Mouse (Mus musculus): ENCODE measurements around the gene Fam53b.

Gene Fam53b

GRCm38 (mm10) chr7:132813416-132814088, at the start of gene Fam53b:
Gene Fam53b (minus strand): TSS chr7:132813886.
- in situ Hi-C loops (cut with MseI, MboI), result loop anchor here (5.0 to 10.0 kb wide), 2 partner anchors 156 to 159 kb away; no protein-coding TSS in a partner anchor

DNA sequence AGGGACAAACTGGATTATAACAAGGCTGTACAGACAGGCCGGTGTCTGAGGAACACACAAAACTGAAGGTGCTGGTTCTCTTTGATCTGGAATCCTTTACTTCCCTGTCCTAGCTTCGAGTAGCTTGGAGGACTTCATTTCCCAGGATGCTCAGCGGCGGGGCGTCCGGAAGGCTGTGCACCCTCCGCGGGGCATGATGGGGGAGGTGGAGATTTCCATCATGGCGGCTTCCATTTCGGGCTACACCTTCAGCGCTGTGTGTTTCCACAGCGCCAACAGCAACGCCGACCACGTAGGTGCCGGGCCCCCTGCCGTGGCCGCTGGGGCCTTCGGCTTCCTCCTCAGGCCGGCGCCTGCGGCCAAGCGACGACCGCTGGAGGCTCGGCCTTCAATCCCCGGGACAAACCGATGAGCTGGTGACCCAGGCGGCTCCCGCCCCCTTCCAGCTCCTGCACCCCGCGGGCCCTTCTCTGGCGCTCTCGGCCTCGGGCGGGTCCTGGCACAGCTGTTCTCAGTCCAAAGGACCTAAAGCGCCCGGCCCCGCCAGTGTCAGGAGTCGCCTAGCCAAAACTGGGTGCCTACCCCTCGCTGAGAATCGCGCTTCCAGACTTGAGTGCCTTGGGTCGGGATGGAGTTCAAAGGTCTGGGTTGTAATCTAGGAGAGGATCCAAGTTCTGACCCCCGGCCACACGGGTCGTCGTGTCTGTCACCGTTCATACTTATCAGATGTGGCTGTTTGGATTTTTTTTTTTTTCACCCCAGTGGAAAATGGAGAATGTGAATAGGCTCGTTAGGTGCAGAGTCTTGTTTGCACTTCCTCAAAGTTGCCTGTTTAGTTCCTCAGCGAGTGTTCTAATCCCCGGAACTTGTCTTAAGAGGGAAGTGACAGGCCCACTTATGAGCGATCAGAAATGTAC, 45.6 kb upstream of the Fam53b start, which contains the start of gene Abraxas2:
Gene Abraxas2 (plus strand): TSS at position 184 of the 917 bp plus-strand sequence.
- in situ Hi-C loops (cut with MseI, MboI), result no loop called here

DNA sequence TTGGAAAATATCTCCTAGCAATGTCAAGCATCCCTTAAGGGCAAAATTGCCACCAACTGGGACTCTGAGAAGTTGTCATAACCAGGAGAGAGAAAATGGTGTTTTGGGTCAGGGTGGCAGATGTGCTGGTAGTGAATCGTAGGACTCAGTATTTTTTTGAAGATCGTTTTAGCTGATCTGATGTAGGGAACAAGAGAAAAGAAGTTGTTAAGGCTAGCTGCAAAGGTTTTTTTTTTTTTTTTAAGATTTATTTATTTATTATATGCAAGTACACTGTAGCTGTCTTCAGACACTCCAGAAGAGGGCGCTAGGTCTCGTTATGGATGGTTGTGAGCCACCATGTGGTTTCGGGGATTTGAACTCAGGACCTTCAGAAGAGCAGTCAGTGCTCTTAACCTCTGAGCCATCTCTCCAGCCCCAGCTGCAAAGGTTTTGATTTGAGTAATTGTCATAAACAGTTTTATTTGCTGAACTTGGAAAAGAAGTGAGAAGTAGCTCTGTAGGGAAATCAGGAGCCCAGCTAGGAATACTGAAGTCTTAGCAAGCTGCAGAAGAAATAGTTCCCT, 44.4 kb upstream of the Fam53b start:
- in situ Hi-C loops (cut with MseI, MboI), result no loop called here

GRCm38 (mm10) chr7:132856083-132856482, 42.4 kb upstream of the Fam53b start:
- in situ Hi-C loops (cut with MseI, MboI), result no loop called here

- in situ Hi-C loops (cut with MseI, MboI), result no loop called here
Measured at GRCm38 (mm10) chr7:132853946-132854345, 40.3 kb upstream of the Fam53b start.

DNA sequence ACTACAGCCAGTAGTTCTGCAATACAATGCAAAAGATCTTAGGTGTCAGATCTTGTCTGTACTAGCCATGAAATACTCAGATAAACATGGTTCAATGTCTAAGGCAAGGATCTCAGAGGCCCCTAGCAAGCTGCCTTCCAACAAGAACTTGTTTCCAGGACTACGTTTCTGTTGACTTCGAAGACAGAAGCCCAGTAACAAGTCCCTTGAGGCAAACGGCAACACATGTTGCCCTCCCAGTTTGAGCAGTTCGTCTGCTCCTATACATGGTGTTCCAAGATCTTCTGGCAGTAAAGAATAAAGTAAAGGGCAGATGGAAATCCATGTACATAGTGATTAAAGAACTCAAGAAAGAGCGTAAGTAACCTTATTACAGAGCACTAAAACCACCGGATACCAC, 39.7 kb upstream of the Fam53b start:
- in situ Hi-C loops (cut with MseI, MboI), result no loop called here

DNA sequence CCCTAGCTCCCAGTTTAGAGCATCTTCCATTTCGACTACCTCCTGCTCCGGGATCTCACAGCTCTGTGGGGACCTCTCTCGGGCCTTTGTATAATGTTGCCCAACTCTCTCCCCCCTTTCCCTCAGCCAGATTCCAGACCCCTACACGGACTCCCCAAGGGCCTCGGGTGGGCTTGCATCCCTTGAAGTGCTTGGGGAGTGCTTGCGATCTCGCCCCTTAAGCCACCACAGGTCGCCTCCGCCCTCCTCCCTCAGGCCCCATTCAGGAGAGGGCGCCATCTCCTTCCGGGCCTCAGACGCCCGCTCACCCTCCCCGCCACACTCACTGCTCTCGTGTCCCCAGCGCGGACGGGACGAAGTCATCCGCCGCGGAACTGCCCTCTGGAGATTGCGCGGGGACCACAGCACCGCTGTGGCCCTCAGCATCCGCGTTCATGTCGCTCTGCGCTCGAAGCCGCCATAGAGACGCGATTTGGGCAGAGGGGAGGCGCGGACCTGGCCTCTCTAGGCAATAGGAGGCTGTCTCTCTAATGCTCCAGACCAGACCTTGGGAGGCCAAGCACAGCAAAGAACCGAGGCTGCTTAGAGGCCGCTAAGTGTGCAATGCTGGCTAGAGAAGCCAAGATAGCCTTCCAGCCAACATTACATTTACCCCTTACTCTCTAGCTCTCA, 38.6 kb upstream of the Fam53b start, which contains the start of gene Eef1akmt2:
Gene Eef1akmt2 (minus strand): TSS at position 501 of the 672 bp plus-strand sequence.
- in situ Hi-C loops (cut with MseI, MboI), result no loop called here

DNA sequence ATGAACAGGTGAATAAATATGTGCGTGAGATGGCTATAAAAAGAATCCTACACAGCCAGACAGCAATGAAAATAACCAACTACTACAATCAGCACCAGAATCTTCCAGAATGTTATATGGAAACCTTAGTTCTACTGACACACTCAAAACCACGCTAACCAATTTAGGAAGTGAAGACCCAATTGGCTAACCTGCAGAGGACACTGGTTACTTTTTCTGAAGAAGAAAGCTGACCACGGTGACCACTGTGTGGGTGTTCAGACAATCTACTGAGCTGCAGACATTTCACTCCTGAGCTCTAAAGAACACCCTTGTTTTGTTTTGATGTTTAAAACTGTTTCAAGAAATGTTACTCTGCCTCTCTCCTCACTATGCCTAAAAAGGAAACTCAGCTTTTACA, 29.5 kb upstream of the Fam53b start:
- in situ Hi-C loops (cut with MseI, MboI), result no loop called here

DNA sequence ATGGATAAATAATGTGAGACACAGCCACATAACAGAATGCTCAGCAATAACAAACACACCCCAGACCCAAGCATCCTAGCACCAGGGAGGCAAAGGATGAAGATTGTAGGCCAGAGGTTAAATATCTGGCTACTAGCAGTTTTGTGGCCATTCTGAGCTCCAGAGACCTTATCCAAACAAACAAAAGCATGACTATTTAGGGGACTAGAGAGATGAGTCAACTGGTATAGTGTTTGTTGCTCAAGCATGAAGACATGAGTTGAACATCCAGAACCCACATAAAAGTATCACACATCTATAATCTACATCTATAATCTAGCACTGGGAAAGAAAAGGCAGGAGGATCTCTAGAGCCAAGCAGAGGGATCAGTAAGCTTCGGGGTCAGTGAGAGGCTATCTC, 28.8 kb upstream of the Fam53b start:
- in situ Hi-C loops (cut with MseI, MboI), result no loop called here

- in situ Hi-C loops (cut with MseI, MboI), result no loop called here
Measured at GRCm38 (mm10) chr7:132841287-132841686, 27.6 kb upstream of the Fam53b start.

DNA sequence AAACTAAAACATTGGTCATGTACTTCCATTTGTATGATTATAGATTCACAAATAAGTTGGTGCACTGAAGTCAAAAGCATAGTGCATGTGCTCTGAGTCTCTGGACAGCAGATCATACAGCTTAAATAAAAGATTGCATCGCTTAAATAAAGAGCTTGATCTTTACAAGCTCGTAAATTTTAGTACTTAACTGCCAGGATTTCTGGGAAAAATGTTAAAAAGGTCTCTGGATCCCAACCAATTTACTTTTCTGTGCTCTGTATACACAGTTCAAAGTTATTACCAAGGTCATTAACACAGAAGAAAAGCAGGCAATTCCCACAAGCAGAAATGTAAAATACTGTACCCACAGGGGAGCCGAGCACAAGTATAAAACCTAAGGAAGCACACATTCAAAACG, 17.3 kb upstream of the Fam53b start:
- in situ Hi-C loops (cut with MseI, MboI), result no loop called here

- in situ Hi-C loops (cut with MseI, MboI), result no loop called here
Measured at GRCm38 (mm10) chr7:132824346-132825022, 10.8 kb upstream of the Fam53b start.

DNA sequence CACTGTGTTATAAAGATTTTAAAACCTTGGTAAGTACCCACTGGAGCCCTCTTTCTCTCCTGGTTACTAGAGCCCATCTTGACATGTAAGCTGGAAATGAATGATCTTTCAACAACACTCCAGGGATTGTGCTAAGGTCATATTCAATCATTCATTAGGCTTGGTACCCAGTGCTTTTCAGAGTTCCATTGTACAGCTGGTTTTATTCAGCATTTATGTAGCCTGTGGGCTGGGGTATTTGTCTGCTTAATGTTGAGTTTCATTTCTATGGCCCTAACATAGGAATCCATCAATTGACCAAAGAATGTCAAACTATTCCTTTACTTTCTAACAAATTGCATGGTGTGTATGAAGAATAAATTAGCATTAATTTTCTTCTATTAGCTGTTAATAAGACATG, 10.1 kb upstream of the Fam53b start:
- in situ Hi-C loops (cut with MseI, MboI), result no loop called here

GRCm38 (mm10) chr7:132820692-132821091, 7.0 kb upstream of the Fam53b start:
- in situ Hi-C loops (cut with MseI, MboI), result no loop called here

DNA sequence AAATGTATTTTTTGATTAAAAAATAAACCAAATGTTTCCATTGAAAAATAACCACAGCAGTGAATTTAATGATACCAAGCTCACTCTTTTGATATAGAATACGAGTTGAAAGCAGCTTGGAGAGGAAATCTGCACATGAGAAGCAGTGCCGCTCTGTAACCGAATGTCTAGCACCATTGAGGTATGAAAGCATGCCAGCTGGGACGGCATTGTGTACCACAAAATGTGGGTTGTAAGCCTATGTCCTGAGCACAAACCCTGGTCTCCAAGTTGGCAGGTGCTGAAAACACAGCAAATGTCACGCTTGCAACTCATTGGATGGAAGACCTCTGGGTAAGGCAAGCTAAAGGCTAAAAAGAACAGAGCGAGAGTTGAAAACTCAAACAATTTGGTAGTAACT, 3.4 kb upstream of the Fam53b start:
- in situ Hi-C loops (cut with MseI, MboI), result loop anchor here in 1 of 2 experiments (10.0 kb wide), 1 partner anchor 162 kb away; no protein-coding TSS in a partner anchor

DNA sequence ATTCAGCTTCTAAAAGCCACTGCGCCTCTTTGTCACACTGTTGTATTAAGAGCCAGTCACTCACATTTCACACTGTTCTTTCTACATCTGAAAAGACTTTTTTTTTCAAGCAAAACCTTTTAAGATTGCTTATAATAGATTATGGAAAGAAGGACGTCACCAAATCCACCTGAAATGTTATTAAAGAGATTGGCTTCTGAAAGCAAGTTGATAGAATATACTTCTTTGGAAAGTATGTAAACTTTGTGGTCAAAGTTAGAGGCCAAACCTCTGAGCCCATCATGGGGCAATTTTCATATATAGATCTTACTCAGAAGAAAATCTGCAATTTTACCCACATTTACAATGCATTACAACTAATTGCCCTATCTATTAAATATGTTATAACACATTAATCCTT, 2.8 kb upstream of the Fam53b start:
- in situ Hi-C loops (cut with MseI, MboI), result loop anchor here in 1 of 2 experiments (10.0 kb wide), 1 partner anchor 162 kb away; no protein-coding TSS in a partner anchor

DNA sequence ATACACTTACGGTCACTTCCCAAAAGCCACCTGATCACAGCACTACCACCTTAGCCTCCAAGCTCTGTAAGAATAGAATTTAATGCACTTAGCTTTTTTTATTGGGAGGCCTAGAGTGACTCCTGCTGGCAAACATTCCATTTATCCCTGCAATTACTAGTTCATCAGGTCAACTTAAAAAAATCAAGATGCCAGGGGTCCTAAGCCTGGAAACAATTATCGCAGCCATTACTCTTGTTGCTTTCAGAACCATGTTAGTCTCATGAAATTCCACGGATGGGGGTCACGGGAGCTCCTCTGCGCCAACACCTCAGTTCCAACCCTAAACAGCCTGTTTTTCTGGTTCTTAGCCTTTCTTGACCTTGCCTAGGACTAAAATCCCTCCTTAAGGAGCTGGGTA, 1.4 kb upstream of the Fam53b start:
- in situ Hi-C loops (cut with MseI, MboI), result loop anchor here in 1 of 2 experiments (10.0 kb wide), 1 partner anchor 160 kb away; no protein-coding TSS in a partner anchor

DNA sequence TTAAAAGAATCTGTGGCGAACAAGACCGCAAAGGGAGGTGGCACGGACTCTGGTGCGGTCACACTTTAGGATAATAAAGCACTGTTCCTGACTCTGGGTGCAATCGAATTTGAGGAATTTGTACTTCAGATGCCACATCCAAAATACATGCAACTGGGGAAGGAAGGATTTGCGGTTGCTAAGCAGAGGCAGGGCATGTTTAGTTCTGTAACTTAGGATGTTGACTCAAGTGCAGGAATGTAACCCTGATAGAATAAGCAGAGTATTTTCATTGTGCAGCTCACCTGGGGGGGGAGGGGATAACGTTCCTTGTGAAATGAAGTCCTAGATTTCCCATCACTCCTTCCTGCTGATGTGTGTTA, 384 bp upstream of the Fam53b start:
- in situ Hi-C loops (cut with MseI, MboI), result loop anchor here (5.0 to 10.0 kb wide), 2 partner anchors 157 to 159 kb away; no protein-coding TSS in a partner anchor

DNA sequence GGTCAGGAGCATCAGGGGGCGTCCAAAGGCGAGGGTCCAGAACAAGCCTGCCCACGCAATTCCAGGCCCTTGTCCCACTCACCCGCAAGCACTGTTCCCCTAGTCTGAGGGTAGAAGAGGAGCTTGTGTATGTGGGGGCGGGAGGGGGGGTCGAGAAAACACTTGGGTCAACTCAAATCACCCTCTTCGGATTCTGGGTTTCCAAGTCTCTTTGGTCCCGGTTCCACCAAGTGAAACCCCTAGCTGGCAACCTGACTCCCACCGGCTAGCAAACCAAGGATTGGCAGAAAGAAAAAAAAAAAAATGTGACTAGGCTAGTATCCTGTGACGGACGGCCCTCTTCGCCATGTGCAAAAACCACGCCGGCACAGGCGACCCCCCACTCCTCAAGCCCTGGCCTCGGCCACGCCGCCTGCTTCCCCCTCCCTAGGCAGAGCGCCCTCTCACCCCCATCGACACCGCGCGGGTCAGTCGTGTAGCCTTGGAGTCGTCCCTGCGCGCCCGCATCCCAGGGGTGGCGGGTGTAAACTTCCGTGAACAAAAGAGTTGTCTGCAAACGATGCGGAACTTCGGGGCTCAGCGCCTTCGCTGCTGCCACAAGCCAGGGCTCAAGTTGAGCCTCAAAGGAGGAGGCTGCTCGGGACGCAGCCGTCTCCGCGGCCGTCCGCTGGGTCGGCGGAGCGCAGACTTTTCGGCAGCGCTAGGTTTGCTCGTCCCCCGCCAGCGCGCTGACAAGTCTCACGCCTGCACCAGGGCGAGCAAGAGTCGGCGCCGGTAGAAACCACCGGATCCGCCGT, 869 bp downstream of the Fam53b start:
- in situ Hi-C loops (cut with MseI, MboI), result loop anchor here (5.0 to 10.0 kb wide), 2 partner anchors 156 to 158 kb away; no protein-coding TSS in a partner anchor
